Mouse (Mus musculus) left cerebral cortex, adult 2 months (tissue): ENCODE measurements around the gene Prrg2. TPM values are rescaled to one million over a fixed set of nuclear protein-coding genes. Genes with fewer than 3 reads are reported as not detected.
A peak's percentile ranks its signal among the peaks of the same experiment; 100 is the strongest.

Experiments used
- DNase-seq, 2 experiments: peaks; one replicate each; pipeline ENCODE4 v3.0.0; 2021 to 2022; ENCODE audit warnings: low spot score in 2 of 2, mixed read lengths in 1 of 2; ENCODE audit errors: extremely low spot score in 1 of 2
- H3K27ac ChIP-seq: fragments of 200-600 bp; 2 replicates; pipeline ENCODE4 v1.8.1; 2022
- H3K4me3 ChIP-seq: fragments of 200-600 bp; 2 replicates; pipeline ENCODE4 v1.8.1; 2022
- CTCF ChIP-seq: fragments of 200-600 bp; IDR thresholded peaks from 2 replicates; pipeline ENCODE4 v1.8.1; 2022; ENCODE audit warnings: antibody characterized with exemption, mild to moderate bottlenecking, moderate library complexity
- intact Hi-C: fragments of 180-260 bp; cut with DNase I; formaldehyde crosslinking; loops from one replicate; pipeline ENCODE4 v1.15.1; 2025
- total RNA-seq, 2 experiments: library from RNA; stranded (reverse); gene quantifications; 2 replicates each; pipeline ENCODE4 v1.2.3; 2021

The Prrg2 gene
- total RNA-seq, 2 experiments from 2014 or later = 9.0 to 10.4 TPM

- intact Hi-C loops = no loop called here
- DNase-seq = no peak
- Histone ChIP-seq H3K4me3 (no peak overlapping the region), H3K27ac (no peak overlapping the region)
- TF ChIP-seq CTCF = no peak; the same call in 1 of the 2 replicates
Measured at GRCm38 (mm10) chr7:45086084-45086483, 23.6 kb upstream of the Prrg2 start.

- Histone ChIP-seq H3K27ac (peak overlapping the region; percentile 19; the same call in 1 of the 2 replicates), H3K4me3 (no peak overlapping the region)
- DNase-seq = no peak
- no peak for TF ChIP-seq CTCF
- intact Hi-C loops = loop anchor here (5.0 kb wide), 1 partner anchor 214 kb away; no protein-coding TSS in a partner anchor
Measured at GRCm38 (mm10) chr7:45083300-45083890, 20.9 kb upstream of the Prrg2 start.

DNA sequence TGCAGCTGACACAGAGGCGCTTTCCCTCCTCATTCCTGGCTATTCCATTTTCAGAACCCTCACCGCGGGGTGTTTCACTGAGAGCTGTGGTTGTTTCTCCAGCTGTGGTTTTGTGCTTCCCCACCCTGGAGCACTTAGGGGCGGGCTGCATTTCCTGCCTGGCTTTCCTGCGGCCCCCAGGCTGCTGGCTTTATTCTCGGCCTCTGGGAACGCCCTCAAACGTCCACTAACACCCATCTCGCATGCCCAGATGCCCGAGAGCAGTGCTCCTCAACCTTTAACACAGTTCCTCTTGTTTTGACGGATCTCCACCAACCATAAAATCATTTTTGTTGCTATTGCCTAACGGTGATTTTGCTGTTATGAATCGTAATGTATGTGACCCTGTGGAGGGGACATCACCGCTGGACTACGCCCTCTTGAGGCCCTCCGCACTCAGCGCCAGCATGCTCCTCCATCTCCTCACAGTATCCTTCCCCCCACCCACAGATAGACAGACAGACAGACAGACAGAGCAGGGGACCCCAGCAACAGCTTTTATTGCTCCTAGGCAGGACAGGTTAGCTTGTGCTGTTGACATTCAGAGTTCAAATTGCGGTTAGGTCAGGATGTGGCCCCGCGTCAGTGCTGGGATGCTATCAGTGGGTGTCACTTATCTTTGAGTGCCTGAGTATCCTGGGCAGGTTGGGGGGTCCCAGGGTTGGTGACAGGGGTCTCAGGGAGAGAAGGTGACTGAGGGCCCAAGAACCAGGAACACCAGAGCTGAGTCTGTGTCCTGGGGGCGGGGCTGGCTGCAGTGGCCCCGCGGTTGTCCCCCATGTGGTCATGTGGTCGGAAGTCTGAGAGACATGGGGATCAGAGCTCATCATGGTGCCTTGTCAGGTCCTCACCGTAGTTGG is 20.2 kb upstream of the Prrg2 start:
- intact Hi-C loops = loop anchor here (5.0 kb wide), 1 partner anchor 215 kb away; no protein-coding TSS in a partner anchor
- no peak for DNase-seq
- no peak overlapping the region for H3K4me3 ChIP-seq
- TF ChIP-seq CTCF = no peak; the same call in 1 of the 2 replicates
- H3K27ac ChIP-seq = peak overlapping the region; percentile 70

DNA sequence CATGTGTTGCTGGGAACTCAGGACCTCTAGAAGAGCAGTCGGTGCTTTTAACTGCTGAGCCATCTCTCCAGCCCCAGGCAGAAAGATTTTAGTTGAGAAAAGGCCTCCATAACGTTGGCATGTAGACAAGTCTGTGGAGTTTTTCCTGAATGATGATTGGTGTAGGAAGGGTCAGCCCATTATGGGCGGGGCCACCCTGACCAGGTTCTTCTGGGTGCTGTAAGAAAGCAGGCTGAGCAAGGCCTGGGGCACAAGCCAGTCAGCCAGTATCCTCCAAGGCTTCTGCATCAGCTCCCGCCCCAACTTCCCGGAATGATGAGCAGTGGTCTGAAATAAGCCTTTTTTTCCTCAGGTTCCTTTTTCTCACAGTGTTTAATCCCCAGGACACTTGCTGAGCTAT is 18.5 kb upstream of the Prrg2 start:
- no peak overlapping the region for H3K27ac ChIP-seq
- no peak for TF ChIP-seq CTCF
- DNase-seq = no peak
- no peak overlapping the region for H3K4me3 ChIP-seq
- intact Hi-C loops = loop anchor here (2.0 to 5.0 kb wide), 2 partner anchors 48 to 216 kb away; partner anchors contain the start of gene Rpl13a

GRCm38 (mm10) chr7:45079856-45080255 is 17.4 kb upstream of the Prrg2 start:
- Histone ChIP-seq H3K27ac (0 out of 2 replicates have a peak overlapping the region, but pooled peaks have one; percentile 28), H3K4me3 (no peak overlapping the region)
- intact Hi-C loops = loop anchor here (1.0 to 5.0 kb wide), 3 partner anchors 49 to 217 kb away; partner anchors contain the start of genes Flt3l, Gm45713 and Rpl13a
- DNase-seq = peak; percentile 85 to 93
- peak; percentile 85 for TF ChIP-seq CTCF

- intact Hi-C loops = no loop called here
- Histone ChIP-seq H3K4me3 (no peak overlapping the region), H3K27ac (no peak overlapping the region)
- peak; percentile 80 for TF ChIP-seq CTCF
- peak; percentile 50 to 67 for DNase-seq
Measured at GRCm38 (mm10) chr7:45078513-45078912, 16.0 kb upstream of the Prrg2 start.

GRCm38 (mm10) chr7:45077829-45078228 is 15.4 kb upstream of the Prrg2 start:
- no peak for TF ChIP-seq CTCF
- intact Hi-C loops = no loop called here

GRCm38 (mm10) chr7:45077322-45077721 is 14.8 kb upstream of the Prrg2 start:
- intact Hi-C loops = no loop called here
- no peak for TF ChIP-seq CTCF
- Histone ChIP-seq H3K27ac (no peak overlapping the region), H3K4me3 (no peak overlapping the region)
- no peak for DNase-seq

More at GRCm38 (mm10) chr7:45077829-45078228, 15.4 kb upstream of the Prrg2 start:
- Histone ChIP-seq H3K27ac (no peak overlapping the region), H3K4me3 (no peak overlapping the region)
- DNase-seq = no peak

DNA sequence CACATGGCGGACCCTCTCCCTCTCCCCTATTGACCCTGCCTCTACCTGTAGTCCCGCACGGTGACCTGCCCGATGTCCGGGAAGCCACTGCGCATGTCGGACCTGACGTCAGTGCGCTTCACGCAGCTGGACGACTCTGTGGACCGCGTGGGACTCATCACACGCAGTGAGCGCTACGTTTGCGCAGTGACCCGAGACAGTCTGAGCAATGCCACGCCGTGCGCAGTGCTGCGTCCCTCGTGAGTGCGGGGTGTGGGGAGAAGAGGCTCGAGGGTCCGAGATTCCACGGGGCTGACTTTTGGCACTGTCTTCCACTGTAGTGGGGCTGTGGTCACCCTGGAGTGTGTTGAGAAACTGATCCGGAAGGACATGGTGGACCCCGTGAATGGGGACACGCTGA is 14.0 kb upstream of the Prrg2 start:
- no peak overlapping the region for H3K27ac ChIP-seq
- no peak overlapping the region for H3K4me3 ChIP-seq
- TF ChIP-seq CTCF = no peak
- intact Hi-C loops = no loop called here
- no peak for DNase-seq

DNA sequence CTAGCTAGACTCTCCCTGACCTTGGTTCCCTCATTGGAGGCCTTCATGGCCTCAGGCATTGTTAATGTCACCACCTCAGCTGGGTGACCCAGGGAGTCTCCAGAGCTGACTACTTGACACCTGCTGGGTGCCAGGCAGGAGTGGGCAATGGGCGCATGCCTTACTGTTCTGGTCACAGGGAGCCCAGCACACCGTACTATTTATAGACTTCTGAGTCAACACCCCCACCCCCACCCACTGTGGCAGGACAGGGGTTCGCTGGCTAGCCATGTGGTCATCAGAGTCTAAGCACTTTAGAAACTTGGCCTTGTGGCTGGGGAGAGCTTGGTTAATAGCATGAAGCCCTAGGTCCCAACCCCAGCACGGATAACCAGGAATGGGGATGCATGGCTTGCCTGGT is 12.9 kb upstream of the Prrg2 start:
- intact Hi-C loops = no loop called here
- Histone ChIP-seq H3K27ac (no peak overlapping the region), H3K4me3 (no peak overlapping the region)
- TF ChIP-seq CTCF = no peak
- DNase-seq = no peak

GRCm38 (mm10) chr7:45073949-45074348 is 11.5 kb upstream of the Prrg2 start:
- DNase-seq = no peak
- Histone ChIP-seq H3K4me3 (no peak overlapping the region), H3K27ac (no peak overlapping the region)
- TF ChIP-seq CTCF = no peak
- intact Hi-C loops = no loop called here

GRCm38 (mm10) chr7:45073171-45073707 is 10.8 kb upstream of the Prrg2 start:
- no peak for DNase-seq
- intact Hi-C loops = no loop called here
- no peak overlapping the region for H3K27ac ChIP-seq
- TF ChIP-seq CTCF = no peak
- no peak overlapping the region for H3K4me3 ChIP-seq
